Mouse (Mus musculus) lung, embryonic 16.5 days (tissue): Measurements from ENCODE around the gene Ttll9. TPM values are rescaled to one million over a fixed set of nuclear protein-coding genes. Genes with fewer than 3 reads are reported as not detected.
A peak's percentile ranks its signal among the peaks of the same experiment; 100 is the strongest.

ENCODE experiments used
- ATAC-seq: fragments of 200-750 bp; cut with Nextera tagmentation; 2 replicates; pipeline ENCODE4 v1.8.0; 2017; ENCODE audit warnings: low read depth, mild to moderate bottlenecking, moderate library complexity
- H3K27ac ChIP-seq: fragments of 300-500 bp; sonication (generic); 2 replicates; pipeline ENCODE4 v1.5.1; 2014; ENCODE audit warnings: mild to moderate bottlenecking, control low read depth, low read length
- H3K27me3 ChIP-seq: fragments of 300-500 bp; sonication (generic); 2 replicates; pipeline ENCODE4 v1.6.1; 2014; ENCODE audit warnings: low read depth, low read length, mixed read lengths; ENCODE audit not compliant: control insufficient read depth, insufficient read depth
- H3K36me3 ChIP-seq: fragments of 300-500 bp; sonication (generic); 2 replicates; pipeline ENCODE4 v1.6.1; 2014; ENCODE audit warnings: low read length; ENCODE audit not compliant: control insufficient read depth, insufficient read depth
- H3K4me1 ChIP-seq: fragments of 300-500 bp; sonication (generic); replicated peaks from 2 replicates; pipeline ENCODE4 v1.6.1; 2014; ENCODE audit warnings: low read length, mixed read lengths; ENCODE audit not compliant: control insufficient read depth, insufficient read depth
- H3K4me2 ChIP-seq: fragments of 300-500 bp; sonication (generic); 2 replicates; pipeline ENCODE4 v1.6.1; 2014; ENCODE audit warnings: low read depth, low read length, control low read depth
- H3K4me3 ChIP-seq: fragments of 300-500 bp; sonication (generic); 2 replicates; pipeline ENCODE4 v1.5.1; 2014; ENCODE audit warnings: mild to moderate bottlenecking, low read length, control low read depth
- H3K9ac ChIP-seq: fragments of 300-500 bp; sonication (generic); 2 replicates; pipeline ENCODE4 v1.6.1; 2014; ENCODE audit warnings: low read length, control low read depth
- H3K9me3 ChIP-seq: fragments of 300-500 bp; sonication (generic); 2 replicates; pipeline ENCODE4 v1.6.1; 2016; ENCODE audit warnings: low read length; ENCODE audit not compliant: control insufficient read depth
- WGBS: fragments of 180-500 bp; shearing (Covaris S2); extraction: QIAGEN DNeasy Blood & Tissue Kit; methylation state at CpG from one replicate; pipeline ENCODE4 v1.1.7; 2014; 5-methylcytosine and 5-hydroxymethylcytosine counted together
- polyA plus RNA-seq: library from polyadenylated mRNA; unstranded; fragments of >200 nt; fragmentation: Nextera tagmentation; extraction: Ambion mirVana; gene quantifications from 2 replicates; pipeline ENCODE4 v1.2.1, GENCODE M21; 2015

Gene Ttll9
- polyA plus RNA-seq, 1 experiment from 2014 or later: 1.5 TPM

GRCm38 (mm10) chr2:153015804-153016203 is 53.5 kb downstream of the Ttll9 start:
- H3K4me2 ChIP-seq: peak overlapping the region; percentile 31
- no peak for ATAC-seq
- peaks cover 8% of the 10 kb centered on the region for H3K4me1 ChIP-seq
- H3K9ac ChIP-seq: no peak overlapping the region
- H3K27me3 ChIP-seq: no peaks in the 10 kb centered on the region
- H3K27ac ChIP-seq: no peak overlapping the region
- no peaks in the 10 kb centered on the region for H3K36me3 ChIP-seq
- no peaks in the 10 kb centered on the region for H3K9me3 ChIP-seq
- WGBS: 38% methylated on average over 8 of the region's 8 CpGs
- H3K4me3 ChIP-seq: no peak overlapping the region; the same call in 1 of the 2 replicates

GRCm38 (mm10) chr2:153016786-153017185 is 54.5 kb downstream of the Ttll9 start:
- ATAC-seq: no peak
- Histone ChIP-seq H3K9ac (no peak overlapping the region), H3K4me3 (no peak overlapping the region), H3K9me3 (no peaks in the 10 kb centered on the region), H3K27me3 (no peaks in the 10 kb centered on the region), H3K4me1 (peaks cover 8% of the 10 kb centered on the region), H3K36me3 (no peaks in the 10 kb centered on the region), H3K27ac (no peak overlapping the region), H3K4me2 (no peak overlapping the region)
- WGBS: 39% methylated on average over 5 of the region's 5 CpGs

DNA sequence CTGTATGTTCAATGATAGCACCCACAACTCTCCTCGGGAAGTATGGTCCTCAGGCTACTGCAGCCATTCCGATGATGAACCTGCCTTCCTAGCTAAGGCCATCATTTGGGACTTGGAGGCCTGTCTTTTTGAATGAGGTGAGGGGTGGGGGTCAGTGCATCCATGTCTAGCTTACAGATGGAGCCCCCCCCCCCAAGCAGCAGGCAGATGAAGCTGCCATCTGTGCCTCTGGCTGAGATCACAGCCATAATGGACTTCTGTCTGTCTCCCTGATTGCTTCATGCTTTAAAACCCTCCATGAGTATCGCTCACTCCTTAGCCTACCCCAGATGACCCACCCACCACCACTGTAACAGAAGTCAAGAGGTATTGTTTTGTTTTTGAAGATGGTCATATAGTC is 57.1 kb downstream of the Ttll9 start:
- H3K36me3 ChIP-seq: no peaks in the 10 kb centered on the region
- no peak overlapping the region for H3K9ac ChIP-seq
- H3K27ac ChIP-seq: no peak overlapping the region
- no peak for ATAC-seq
- H3K4me1 ChIP-seq: peaks cover 3% of the 10 kb centered on the region
- H3K27me3 ChIP-seq: no peaks in the 10 kb centered on the region
- H3K4me3 ChIP-seq: no peak overlapping the region
- no peaks in the 10 kb centered on the region for H3K9me3 ChIP-seq
- H3K4me2 ChIP-seq: no peak overlapping the region
- WGBS: 85% methylated on average over 3 of the region's 3 CpGs

- Histone ChIP-seq H3K9ac (no peak overlapping the region), H3K27me3 (no peaks in the 10 kb centered on the region), H3K4me3 (no peak overlapping the region), H3K36me3 (no peaks in the 10 kb centered on the region), H3K9me3 (no peaks in the 10 kb centered on the region), H3K27ac (no peak overlapping the region), H3K4me1 (no peaks in the 10 kb centered on the region), H3K4me2 (no peak overlapping the region)
- WGBS: 65% methylated on average over 3 of the region's 3 CpGs
- ATAC-seq: no peak
These were observed 58.9 kb downstream of the Ttll9 start for GRCm38 (mm10) chr2:153021163-153021562.

GRCm38 (mm10) chr2:153022855-153023254 is 60.6 kb downstream of the Ttll9 start:
- Histone ChIP-seq H3K4me3 (no peak overlapping the region), H3K27me3 (no peaks in the 10 kb centered on the region), H3K9ac (no peak overlapping the region), H3K4me2 (no peak overlapping the region), H3K27ac (no peak overlapping the region), H3K4me1 (no peaks in the 10 kb centered on the region), H3K9me3 (no peaks in the 10 kb centered on the region), H3K36me3 (no peaks in the 10 kb centered on the region)
- ATAC-seq: no peak
- 35% methylated on average over 4 of the region's 4 CpGs for WGBS

GRCm38 (mm10) chr2:153026052-153026451 is 63.8 kb downstream of the Ttll9 start:
- Histone ChIP-seq H3K4me3 (no peak overlapping the region), H3K36me3 (no peaks in the 10 kb centered on the region), H3K9ac (no peak overlapping the region), H3K27ac (no peak overlapping the region), H3K9me3 (no peaks in the 10 kb centered on the region), H3K4me2 (no peak overlapping the region), H3K4me1 (no peaks in the 10 kb centered on the region), H3K27me3 (peaks cover 12% of the 10 kb centered on the region)
- 77% methylated on average over 7 of the region's 7 CpGs for WGBS
- no peak for ATAC-seq

DNA sequence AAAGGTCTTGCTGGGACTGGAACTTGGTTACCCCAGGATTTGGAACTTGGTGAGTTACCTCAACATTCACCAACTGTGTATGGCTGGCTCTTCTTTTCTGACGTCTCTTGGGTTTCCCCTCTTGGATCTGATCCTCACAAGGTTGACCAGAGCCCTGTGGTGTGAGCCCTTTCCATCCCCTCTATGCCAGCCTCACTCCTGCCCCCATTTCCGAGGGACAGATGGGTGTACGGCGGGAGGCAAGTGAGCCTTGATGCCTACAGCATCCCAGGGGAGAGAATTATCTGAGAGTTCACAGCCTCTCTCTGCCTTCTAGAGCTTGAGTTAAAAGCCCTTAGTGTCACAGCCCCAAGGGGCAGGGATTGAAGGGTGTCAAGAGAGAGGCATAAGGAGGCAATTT is 65.2 kb downstream of the Ttll9 start:
- H3K4me3 ChIP-seq: no peak overlapping the region
- no peaks in the 10 kb centered on the region for H3K9me3 ChIP-seq
- H3K4me1 ChIP-seq: peaks cover 4% of the 10 kb centered on the region; the same call in 1 of the 2 replicates
- no peak overlapping the region for H3K27ac ChIP-seq
- H3K4me2 ChIP-seq: no peak overlapping the region
- no peak for ATAC-seq
- H3K9ac ChIP-seq: no peak overlapping the region
- H3K27me3 ChIP-seq: peaks cover 26% of the 10 kb centered on the region
- no peaks in the 10 kb centered on the region for H3K36me3 ChIP-seq
- WGBS: 48% methylated on average over 4 of the region's 4 CpGs

- H3K4me3 ChIP-seq: no peak overlapping the region
- H3K27ac ChIP-seq: no peak overlapping the region
- no peak overlapping the region for H3K9ac ChIP-seq
- no peak for ATAC-seq
- H3K36me3 ChIP-seq: no peaks in the 10 kb centered on the region
- 23% methylated on average over 4 of the region's 4 CpGs for whole genome bisulfite sequencing
- peaks cover 4% of the 10 kb centered on the region; the same call in 1 of the 2 replicates for H3K4me1 ChIP-seq
- no peak overlapping the region for H3K4me2 ChIP-seq
- peaks cover 32% of the 10 kb centered on the region for H3K27me3 ChIP-seq
- no peaks in the 10 kb centered on the region for H3K9me3 ChIP-seq
These were observed 68.1 kb downstream of the Ttll9 start for GRCm38 (mm10) chr2:153030422-153030821.

- peak within 1 kb of the TSS; percentile 72 for H3K4me2 ChIP-seq
- H3K4me3 ChIP-seq: peak within 1 kb of the TSS; percentile 48
- H3K9ac ChIP-seq: no peak within 1 kb of the TSS
- no peak within 1 kb of the TSS for H3K27ac ChIP-seq
- H3K36me3 ChIP-seq: no peaks in the 10 kb centered on the region
- 5% methylated on average over 36 of the region's 54 CpGs for WGBS
- H3K27me3 ChIP-seq: peaks cover 34% of the 10 kb centered on the region
- peaks cover 4% of the 10 kb centered on the region; the same call in 1 of the 2 replicates for H3K4me1 ChIP-seq
- peak; percentile 28; the same call in 1 of the 2 replicates for ATAC-seq
- no peaks in the 10 kb centered on the region for H3K9me3 ChIP-seq
These were observed 69.1 kb downstream of the Ttll9 start, which contains the start of gene Xkr7 for GRCm38 (mm10) chr2:153031126-153032082. TSS of gene Xkr7 (plus strand) at chr2:153031852.
